Mouse (Mus musculus) right cerebral cortex, postnatal 10 days (tissue): ENCODE data around the gene Pln.

Source experiments
- DNase-seq, 2 experiments: peaks; one replicate each; pipeline ENCODE4 v3.0.0; 2021; ENCODE audit warnings: low spot score in 2 of 2

Gene Pln

GRCm38 (mm10) chr10:53364311-53364710 lies 26.8 kb downstream of the Pln start:
- DNase-seq, result no peak

DNA sequence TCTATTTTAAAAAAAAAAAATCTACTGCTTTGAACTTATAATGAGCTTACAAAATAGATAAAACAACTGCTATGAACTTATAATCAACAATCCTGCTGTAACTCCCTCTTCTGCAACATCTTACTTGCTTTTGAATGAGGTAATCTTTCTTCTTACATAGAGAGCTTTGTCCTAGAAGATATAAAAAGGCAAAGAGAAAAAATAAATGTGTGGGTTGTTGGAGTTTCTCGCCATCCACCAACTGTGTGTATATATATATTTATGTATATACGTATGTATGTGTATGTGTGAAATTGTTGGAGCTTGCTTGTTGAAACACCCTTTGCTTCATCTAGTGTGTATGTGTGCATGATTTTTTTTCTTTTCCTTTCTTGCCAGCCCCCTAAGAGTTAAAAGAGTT lies 29.8 kb downstream of the Pln start:
- no peak for DNase-seq

DNA sequence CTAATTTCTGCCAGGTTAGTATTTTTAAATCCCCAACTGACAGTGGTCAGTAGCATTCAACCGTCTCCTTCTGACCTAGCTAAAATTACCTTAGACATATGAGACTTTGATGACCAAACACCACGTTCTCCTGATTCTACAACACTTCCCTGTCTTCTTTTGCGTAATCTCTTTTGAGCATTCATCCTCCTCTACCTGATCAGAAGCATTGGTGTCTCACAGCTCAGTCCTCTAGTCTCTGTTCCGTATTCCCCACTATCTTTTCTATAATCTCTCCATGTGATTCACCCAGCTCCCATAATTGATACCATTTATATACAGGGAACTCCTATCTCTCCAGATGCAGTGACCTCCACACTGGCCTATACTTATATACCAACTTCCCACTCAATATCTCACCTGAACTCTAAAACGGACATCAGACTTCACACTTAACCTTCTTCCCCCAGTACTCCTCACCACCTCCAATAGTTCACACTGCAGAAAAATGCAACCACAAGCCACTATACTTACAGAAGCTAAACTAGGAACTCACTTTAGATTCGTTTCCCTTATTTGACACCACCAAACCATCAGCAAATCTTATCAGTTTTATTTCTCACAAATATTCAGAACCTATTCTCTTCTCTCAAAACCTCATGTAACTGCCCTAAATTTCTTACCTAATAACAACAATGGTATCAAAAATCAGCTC lies 36.6 kb downstream of the Pln start:
- no peak for DNase-seq

- DNase-seq, result no peak
These were observed 39.6 kb downstream of the Pln start for GRCm38 (mm10) chr10:53377096-53377495.

- DNase-seq, result no peak
These were observed 40.8 kb downstream of the Pln start for GRCm38 (mm10) chr10:53378296-53378695.

DNA sequence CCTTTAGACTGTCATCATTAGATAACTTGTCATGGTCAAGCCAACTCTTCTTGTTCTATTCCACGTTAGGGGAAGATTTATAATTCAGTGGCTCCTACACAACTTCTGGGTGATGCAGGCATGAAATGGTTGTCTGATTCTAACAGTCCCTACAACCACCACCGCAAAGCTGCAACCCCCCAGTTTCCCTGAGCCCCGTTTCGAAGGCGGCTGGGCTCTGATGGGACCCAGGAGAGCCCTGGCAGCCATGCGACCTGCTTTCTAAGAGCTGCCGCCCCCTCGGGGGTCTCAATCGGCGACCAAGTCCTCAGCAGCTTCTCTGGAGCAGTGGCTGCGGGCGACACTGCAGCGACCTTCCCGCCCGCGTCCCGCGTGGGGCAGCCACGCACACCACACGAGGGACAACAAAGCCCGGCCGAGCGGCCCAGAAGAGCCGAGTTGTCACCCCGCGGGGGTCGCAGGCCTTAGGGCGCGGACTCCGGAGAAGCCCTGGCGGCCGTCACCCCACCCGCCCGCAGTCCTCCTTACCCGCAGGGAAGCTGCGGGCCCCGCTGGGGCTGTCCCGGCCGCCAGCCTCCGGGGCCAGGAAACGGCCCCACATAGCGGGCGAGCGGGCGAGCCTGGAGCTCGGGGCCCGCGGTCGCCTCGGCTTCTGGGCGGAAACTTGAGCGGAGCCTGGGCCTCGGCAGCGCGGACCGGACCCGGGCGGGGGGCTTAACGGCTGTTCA lies 41.7 kb downstream of the Pln start:
- DNase-seq, result peak; percentile 45 to 62

- peak; percentile 93 to 94 for DNase-seq
These were observed 42.2 kb downstream of the Pln start, which contains the start of gene Cep85l for GRCm38 (mm10) chr10:53379709-53380106. TSS of gene Cep85l (minus strand) at chr10:53379947.

- no peak for DNase-seq
These were observed 45.4 kb downstream of the Pln start for GRCm38 (mm10) chr10:53382696-53383365.

DNA sequence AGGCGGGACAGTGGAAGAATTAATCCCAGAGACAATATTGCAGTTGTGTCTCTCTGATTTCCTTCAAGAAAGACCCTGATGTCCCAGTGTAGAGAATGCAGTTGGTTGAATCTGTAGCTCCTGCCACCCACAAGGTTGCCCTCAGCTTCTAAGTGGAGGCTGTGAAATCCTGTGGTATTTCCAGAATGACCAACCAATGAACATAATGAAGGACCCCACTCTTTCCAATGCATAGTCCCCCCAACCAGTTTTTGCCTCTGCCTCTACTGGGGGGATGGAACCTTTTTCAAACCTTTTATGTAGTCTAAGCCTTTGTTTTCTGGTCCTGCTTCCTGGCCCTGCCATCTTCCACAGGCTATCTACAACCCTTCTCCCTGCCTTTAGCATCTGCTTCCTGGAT lies 47.4 kb downstream of the Pln start:
- no peak for DNase-seq

DNA sequence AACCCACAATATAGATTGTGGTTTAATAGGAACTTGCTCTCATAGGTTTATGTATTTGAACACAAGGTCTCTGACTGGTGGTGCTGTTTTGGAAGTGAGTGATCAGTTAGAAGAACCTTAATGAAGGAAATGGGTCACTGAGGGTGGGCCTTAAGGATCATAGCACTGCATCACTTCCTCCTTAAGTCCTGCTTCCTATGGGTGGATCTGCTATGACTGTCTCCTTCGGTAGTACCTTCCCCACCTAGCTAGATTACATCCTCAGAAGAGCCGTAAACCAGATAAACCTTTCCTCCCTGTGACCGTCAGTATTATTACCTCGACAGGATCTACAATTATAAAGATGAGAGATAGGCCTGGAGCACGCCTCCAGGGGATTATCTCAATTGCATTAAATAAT lies 48.0 kb downstream of the Pln start:
- DNase-seq, result no peak

DNA sequence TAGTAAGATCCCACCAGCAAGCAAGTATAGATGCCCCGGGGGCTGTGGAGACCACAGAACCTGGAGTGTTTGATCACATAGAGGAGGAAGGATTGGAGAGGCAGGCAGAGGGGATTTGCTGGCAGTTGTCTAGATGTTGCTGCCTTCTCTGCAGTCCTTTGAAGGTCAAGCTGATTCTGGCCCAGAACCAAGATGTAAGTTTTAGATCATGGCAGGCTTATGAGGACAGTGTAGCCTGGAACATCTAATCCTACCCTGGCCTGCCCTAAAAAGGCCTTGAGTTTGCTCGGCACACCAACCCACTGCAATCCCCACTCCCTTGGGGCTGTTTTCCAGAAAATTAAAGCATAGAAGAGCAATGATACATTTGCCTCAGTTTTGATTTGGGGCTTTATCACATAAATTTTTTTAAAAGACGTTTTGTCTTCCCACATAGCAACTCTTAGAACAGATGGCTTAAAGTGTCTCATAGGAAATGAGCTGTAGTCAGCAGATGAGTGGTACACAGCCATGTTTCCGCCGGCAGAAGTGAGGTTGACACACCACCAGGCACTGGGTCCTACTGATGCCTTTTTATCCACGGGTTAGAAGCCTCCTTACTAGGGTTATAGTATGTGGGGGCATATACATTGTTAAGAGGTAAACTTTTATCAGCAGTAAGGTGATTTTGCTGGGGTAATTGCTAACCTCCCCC lies 50.9 kb downstream of the Pln start:
- peak in 1 of 2 experiments; percentile 30 for DNase-seq

DNA sequence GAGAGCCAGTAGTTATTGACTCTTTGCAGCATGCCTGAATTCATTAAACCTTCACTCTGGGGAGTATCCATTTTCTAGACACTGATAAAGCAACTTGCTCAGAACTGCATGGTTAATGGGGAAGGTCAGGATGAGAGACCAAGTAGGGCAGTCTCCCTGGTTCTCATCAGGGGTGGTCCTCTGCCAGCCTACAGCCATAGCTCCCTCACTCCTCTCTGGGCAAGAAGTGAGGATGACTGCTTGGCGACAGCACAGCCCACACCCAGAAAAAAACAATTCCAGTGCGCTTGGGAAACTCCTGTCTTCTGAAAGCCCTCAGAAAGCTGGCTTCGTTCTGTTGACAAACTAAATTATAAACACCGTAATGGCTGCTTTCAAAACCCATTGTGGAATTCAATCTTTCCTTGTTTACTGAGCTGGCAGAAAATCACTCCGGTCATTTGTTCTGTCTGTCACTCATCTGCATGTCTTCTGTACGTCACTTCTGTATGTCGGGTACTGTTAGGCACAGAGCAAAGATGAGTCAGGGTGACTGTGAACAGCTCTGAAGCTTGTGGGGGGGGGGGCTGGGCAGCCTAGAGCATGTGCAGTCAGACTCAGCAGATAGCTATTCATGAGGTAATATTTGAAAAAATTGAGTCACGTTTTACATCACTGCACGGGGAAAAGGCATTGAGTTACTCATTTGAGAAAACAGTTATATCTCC lies 57.6 kb downstream of the Pln start:
- no peak for DNase-seq
